Mouse (Mus musculus): ENCODE measurements around the gene Prss46.

Gene Prss46

DNA sequence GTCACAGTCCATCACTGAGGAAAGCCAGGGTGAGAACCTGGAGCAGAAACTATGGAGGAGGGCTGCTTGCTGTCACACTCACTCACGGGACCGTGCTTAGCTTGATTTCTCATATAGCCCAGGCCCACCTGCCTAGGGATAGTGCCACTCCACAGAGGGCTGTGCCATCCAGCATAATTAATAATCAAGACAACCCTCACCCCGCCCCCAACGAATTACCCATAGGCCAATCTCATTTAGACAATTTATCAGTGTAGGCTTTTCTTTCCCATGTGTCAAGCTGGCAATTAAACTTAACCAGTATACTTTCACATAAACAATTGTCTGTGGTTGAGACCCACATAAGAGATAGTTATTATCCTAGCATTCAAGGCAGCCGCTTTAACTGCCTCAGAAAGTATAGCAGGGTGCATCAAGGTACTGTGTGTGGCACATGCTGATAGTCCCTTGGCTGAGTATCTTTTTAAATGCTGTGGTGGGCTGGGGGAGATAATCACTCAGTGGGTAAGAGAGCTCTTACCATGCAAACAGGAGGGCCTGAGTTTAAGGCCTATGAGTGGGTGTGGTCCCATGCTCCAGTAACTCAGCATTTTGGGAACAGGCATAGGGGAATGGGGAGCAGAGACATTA, 14.8 kb downstream of the Prss46 start:
- no peak for DNase-seq (ENCODE audit: low spot score)

DNA sequence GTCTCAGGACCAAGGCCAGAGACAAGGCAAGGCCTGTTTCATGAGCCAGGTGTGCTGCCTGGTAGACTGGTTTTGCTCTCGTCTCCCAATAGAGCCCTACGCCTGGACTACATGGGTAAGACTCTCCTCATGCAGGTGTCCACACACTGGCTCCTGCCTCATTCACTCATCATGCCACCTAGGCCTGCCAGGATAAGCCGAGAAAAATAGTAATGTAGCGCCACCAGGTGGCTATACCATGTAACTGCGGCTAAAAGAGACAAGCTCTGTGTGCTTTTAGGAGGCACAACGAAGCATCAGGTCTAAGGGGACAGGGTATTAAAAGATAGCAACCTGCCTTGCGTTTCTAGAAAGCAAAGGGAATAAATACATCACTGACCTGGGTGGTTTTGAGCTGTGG, 26.7 kb downstream of the Prss46 start:
- peak; percentile 60 for DNase-seq (ENCODE audit: low spot score)

DNA sequence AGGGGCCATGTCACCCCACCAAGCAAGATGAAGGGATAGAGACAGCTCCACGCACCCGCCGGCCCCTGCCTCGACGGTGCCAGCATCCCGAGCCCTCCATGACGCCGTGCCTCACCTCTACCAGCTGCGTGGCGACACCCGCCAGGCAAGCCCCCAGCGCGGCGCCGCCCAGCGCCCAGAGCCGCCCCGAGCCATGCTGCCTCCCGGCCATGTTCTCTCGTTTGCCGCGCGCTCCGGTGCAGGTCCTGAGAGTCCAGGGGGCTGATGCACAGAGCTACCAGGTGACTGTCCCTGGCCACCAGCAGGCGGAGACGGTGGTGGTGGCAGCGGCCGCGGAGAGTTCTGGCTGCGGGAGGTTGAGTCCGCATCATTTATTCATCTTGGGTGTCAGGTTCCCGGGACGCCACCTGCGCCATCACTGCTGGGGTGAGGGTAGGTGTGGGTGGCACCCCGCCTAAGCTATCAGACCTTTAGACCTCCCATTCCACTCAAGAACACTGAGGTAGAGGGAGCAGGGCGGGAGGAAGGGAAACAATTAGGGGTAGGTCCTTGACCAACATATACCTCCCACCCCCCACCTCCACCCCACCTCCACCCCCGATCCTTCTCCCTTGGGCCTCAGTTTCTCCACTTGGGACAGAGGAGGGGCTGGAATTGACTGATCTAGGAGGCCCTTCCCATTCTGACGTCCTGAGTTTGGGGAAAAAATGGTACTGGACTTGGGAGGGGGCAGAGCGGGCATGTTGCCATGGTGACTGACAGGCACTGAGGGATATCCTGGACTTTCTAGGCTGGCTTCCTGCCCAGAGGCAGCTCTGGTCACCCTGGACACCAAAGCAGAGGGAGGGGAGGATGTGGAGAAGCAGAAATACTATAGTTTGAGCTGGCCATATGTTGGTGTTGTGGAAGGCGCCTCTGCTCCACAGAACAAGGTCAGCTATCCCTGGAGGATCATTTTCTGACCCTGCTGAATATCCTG, 29.7 kb downstream of the Prss46 start:
- DNase-seq (ENCODE audit: low spot score), result no peak

DNA sequence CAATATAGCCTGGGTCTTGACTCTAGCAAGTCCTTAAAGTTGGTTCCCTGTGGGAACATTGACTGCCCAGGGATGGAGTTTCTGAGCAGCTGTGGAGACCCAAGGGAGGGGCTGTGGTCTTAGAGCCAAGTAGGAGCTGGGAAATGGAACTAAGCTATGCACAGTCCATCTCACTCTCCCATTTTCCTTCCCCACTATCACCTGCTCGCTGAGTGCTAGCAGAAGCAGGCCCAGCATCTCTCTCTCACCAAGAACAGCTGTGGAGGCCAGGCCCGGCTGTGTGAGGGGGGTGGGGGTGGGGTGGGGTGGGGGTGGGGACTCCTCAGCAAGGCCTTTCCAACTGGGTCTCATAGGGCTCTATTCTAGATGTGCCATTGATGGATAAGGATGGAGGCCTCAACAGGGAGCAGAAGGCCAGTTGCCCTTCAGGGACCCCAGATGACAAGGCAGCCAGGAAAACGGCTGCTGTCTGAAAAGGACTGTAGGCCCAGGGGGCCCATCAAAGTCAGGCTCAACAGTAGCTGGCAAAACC, 30.4 kb downstream of the Prss46 start:
- no peak for DNase-seq (ENCODE audit: low spot score)

DNA sequence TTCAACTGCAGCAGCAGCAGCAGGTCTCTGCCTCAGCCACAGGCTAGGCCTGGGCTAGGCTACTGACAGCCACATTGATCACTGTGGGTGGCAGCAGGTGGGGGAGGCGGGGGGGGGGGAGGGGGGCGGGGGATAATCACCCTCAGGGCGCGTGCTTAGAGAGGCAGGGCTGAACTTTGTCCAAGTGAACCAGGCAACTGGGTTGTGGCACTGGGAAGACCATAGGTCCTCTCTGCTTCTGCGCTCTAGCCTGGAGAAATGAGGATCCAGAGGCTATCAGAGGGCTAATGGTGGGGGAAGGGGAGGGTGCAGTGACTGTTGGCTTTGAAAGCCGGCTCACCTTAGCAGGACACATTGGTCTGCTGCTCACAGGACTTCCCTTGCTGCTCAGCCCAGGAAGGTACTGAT, 31.0 kb downstream of the Prss46 start:
- no peak for DNase-seq (ENCODE audit: low spot score)

DNA sequence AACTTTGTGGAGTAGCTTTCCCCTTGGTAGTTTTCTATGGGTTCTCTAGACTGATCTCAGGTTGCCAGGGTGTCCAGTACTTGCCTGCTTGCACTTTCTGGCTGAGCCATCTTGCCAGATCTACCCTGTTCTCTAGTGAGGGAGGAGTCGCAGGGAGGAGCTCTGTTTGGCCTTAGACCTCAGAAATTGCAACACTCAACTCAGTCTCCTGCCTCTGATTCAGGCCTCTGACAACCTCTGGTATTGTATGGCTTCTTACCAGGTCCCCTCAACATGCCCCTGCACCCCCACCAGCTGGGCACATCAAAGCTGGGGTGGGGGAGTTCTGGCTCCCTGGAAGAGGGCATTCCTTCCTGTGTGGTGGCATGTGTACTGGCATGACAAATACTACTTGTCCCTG, 33.0 kb downstream of the Prss46 start:
- DNase-seq (ENCODE audit: low spot score), result no peak

DNA sequence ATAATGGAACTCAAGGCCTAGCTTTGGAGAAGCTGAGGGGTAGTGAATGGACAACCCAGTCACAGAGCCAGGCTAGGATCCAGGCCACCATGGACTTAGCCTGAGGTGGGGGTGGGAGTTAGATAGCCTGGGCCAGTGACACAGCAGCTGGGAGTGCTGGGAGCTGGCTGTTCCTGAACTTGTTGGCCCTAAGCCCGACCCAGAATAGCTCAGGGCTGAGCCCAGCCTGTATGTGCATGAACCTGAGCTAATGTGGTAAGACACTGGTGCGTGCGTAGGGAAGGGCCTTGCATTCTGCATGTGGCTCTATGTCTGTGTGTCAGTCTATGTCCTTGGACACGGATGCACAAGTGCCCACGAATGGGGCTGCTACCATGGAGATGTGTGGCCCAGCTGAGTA, 33.6 kb downstream of the Prss46 start:
- peak; percentile 82 for DNase-seq (ENCODE audit: low spot score)

DNA sequence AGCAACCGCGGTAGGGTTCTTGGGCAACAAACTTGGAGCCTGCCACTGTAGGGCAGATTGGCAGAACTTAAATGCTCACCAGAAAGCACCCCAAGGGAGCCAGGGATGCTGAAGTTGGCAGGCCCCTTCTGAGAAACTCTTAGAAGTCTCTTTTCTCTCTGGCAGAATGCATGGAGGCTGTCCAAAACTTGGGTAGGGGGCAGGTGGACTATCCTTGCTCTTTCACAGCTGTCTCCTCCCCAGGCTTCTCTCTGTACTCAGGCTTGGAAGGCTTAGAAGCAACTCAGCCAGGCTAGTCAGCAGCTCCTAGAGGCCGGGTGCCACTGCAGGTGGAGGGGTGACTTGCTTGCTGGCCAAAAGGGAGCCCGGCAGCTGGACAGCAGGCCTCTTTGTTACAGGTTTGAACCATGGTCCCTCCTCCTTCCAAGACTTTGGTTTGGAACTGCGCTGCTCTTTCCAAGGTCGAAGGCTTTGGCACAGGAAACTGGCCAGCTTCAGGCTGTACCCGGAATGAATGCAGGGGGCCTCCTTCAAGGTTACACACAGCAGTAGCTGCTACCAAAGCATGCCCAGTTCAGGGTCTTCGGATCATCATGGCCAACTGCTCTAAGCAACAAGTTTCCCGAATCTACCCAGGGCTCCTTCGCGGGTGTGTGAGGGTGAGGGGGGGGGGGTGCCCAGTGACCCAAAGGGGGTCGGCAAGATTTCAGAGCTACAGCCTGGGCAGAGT, 35.0 kb downstream of the Prss46 start, which contains the start of gene Als2cl:
Gene Als2cl, plus strand, starts transcription at position 680 of the 730 bp plus-strand sequence.
- DNase-seq (ENCODE audit: low spot score), result peak; percentile 76

DNA sequence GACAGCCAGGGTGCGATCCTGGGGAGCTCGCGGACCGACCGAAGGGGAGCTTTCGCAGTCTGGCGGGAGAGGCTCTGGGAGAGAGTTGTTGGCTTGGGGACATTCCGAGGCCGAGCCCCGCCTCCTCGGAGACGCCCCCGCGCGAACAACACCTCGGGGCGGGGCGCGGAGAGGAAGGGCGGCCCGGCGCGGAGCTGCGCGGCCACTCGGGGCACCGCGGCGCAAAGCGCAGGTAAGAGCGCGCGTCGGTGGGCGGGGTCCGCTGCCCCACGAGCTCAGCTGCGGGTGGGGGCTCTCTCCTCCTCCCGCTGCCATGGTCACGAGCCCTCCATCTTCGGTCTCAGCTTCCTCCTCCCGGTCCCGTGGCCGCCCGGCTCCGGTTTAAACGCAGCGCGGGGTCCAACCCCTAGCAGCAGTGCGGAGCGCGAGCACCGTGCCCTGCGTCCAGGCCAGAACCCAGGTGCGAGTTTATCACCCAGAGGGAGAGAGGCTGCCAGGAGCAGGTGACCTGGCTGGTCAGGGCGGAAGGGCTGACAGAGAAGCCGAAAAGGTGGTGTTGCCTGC, 35.8 kb downstream of the Prss46 start, which contains the start of gene Tmie:
Gene Tmie, minus strand, starts transcription at position 116 of the 564 bp plus-strand sequence.
- DNase-seq (ENCODE audit: low spot score), result peak; percentile 73

DNA sequence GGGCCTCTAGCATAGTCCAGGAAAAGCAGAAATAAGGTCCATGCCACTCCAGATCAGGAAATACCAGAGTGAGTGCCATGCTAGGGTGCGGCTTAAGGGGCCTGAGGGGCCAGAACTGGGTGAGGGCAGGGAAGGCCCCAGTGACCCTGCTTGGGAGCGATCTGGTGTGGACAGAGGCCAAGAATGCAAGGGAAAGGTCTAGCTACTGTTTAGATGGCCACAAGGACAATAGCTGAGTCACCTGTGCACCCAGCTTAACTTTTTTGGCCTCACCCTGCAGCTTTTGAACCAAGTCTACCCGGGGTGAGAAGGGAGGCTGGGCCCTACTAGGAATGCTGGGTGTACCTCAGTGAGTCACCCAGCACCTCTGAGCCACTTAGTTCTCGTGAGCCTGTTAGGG, 36.5 kb downstream of the Prss46 start:
- no peak for DNase-seq (ENCODE audit: low spot score)

DNA sequence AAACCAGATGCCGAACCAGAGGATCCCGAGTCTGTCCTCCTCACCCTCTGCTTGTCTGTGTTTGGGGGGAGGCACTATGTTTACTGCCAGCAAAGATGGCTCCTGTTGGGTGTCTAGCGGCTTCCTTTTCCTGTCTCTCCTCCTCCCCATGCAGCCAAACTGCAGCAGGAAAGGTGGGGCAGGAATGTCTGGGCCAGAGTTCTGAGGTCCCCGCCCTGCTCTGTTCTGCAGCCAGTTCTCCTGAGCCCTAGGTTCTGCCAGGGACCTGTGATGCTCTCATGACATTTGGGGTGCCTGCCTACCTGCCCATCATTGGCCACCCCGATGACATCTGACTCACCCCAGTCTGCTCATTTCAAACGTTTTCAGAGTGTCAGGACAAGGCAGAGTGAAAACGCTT, 37.6 kb downstream of the Prss46 start:
- DNase-seq (ENCODE audit: low spot score), result no peak

DNA sequence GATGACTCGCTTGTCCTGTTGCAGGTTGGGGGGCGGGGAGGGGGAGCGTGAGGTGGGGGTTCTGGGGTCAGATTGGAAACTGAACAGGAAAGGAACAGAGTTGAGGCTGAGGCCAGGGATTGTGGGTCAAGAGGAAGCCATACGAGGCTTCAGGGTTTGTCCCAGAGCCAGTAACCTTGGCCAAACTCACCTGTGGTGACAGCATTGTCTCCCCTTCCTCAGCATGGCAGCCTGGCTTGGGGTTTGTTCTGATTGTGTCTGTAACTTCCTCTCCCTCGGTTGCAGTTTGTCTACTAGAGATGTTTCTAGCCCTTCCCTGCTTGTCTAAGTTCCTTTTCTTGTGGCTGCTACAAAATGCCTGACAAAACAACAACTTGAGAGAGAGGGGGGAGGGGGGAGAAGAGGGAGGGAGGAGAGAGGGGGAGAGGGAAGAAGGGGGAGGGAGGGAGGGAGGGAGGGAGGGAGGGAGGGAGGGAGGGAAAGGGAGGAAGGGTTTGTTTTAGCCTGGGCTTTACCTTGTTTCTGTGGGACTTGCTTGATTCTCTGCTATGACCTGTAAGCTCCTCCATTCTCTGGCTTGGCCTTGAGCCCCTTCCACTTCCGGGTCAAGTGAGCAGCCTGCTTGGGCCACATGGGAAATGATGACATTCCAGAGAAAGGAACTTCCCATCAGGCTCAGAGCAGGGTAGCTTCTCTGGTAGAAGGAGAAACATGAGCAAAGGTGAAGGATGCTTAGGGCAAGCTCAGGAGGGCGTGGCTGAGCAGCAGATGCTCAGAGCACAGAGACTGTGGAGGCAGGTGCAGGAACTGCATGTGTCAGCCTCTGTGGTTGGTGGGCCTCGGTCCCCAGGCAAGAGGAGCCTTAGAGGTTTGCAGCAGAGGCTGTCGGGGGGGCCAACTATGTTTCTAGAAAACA, 43.3 kb downstream of the Prss46 start:
- no peak for DNase-seq (ENCODE audit: low spot score)

DNA sequence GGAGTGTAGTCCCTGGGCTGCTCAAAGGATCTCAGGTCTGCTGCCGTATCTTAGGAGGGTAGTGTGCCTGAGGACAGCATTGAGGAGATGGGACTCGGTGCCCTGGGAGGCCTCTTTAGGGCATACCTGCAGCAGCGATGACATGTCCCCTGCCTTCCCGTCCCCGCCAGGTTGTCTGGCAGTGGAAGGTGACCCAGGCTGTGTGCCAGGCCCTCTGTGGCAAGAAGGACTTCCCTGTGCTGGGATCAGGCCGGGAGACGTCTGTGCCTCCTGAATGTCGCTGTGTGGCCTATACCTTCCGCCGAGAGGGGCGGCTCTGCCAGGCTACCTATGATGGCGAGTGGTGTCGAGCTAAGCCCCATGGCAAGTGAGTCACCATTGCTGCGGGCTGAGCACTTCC, 44.6 kb downstream of the Prss46 start:
- DNase-seq (ENCODE audit: low spot score), result no peak

DNA sequence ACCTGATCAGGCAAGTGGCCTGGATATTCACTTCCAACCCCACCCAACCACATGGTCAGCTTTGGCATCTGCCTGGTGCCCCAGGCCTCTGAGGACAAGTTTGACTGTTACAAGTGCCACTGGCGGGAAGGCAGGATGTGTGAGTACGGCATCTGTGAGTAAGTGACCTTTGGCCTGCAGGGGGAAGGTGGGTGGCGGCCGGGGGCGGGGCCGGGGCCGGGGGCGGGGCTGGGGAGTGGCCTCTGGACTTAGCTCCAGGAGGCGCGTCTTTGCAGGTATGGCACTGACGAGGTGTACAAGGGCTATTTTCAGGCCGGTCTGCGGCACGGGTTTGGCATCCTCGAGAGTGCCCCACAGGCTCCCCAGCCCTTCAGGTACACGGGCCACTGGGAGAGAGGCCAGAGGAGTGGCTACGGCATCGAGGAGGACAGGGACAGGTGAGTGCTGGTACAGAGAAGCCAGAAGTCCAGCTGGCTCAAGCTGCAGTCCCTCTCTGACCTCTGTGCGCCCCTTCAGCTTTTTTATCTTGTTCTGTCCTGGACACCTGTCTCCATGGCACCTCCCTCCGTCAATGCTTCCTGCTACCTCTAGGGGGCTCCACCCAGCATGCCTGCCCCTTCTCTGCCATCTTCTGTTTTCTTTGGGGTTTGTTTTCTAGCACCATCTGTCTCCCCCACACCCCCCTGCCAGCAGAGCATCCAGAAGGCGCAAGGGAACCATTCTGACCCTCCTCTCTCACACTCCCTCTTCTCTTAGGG, 45.9 kb downstream of the Prss46 start:
- no peak for DNase-seq (ENCODE audit: low spot score)

DNA sequence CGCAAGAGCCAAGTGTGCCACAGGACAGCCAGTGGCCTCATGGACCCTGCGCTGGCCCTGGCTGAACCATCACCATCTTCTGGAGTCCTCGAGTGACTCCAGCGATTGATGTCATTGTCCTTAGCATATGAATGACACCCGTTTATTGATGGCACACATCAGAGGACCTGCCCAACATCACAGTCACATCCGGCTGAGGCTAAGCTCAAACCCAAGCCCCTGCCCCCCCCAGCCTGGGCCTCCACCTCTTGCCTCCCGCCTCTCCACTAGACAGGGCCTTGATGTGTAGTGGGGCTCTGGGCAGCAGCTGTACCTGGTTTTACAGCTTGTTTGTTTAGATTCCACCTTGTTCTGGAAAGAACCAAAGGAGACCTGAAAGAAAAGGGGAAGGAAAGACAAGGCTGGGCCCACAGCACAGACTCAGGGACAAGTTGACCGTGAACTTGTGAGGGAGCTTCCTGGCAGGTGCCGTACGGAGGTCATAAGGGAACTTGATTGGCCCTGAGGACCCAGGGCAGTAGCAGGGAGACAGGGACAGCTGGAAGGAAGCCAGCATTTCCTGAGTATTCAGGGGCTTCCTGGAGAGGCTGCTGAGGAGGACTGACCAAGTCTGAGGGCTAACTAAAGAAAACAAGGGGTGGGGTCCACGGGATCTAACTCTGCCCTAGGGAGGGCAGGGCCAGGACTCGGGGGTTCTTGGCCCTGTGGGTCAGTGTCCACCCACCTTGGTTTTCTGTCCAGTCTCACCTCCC, 46.9 kb downstream of the Prss46 start:
- no peak for DNase-seq (ENCODE audit: low spot score)

DNA sequence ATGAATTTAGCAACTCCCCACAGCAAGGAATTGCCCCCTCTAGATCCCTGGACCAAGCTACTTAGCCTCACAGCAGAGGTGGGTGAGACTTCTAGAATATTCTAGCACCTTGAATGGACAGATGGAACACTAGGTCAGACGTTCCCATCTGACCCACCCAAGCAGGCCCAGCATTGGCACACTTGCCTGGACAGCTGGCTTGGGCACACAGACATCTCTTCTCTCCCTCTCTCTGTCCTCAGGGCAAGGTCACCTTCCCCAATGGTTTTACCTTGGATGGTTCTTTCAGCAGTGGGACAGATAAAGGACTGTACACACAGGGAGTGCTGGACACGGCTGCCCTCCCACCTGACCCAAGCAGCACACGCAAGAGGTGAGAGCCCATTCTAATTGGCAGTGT, 48.2 kb downstream of the Prss46 start:
- DNase-seq (ENCODE audit: low spot score), result no peak

DNA sequence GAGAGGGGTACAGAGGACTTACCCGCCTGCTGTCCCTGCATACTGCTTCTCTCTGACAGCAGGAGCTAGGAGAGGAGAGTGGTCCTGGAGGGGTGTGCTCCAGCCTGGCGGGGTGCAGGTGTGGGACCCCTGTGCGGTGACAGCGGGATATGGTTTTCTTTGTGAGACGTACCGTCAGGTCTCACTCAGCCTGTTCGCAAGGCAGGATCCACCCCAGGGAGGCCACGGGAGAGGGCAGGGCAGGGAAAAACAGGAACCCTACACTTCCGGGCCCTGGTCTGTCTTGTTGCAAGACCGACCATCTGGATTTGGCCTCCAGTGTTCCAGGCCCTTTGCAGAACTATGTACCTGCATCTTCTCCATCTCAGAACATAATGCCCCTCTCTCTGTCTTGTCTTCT, 49.1 kb downstream of the Prss46 start:
- no peak for DNase-seq (ENCODE audit: low spot score)

DNA sequence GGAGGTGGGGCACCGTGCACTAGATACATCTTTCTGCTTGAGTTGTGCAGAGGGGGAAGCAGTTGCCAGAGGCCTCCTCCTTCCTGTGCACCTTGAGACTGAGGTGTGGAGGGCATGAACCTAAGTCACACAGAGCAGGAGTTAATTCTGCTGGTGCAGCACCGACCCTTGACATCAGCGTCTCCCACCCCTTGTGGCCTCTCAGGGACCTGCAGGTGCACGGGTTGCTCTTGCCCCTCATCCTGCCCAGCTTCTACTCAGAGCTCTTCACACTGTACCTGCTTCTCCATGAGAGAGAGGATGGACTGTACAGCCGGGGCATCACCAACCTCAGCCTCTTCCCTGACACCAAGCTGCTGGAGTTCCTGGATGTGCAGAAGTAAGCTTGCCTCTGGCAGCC, 51.2 kb downstream of the Prss46 start:
- DNase-seq (ENCODE audit: low spot score), result no peak

DNA sequence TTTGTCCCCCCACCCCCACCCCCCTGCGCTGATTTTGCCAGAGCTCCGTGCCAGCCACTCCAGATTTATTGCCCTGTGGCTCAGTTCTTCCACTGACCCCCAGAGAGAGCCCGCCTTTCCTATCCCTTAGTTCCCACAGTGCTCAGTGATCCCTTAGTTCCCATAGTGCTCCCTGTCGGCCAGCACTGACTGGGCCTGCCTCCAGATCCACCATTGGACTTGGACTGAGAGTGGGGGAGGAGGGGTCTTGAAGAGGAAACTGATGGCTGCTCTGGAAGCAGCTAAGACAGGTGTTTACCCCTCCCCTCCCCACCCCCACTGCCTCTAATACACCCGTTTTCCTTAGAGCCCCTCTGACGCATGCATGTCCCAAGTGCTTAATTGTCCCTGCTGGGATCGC, 51.7 kb downstream of the Prss46 start:
- DNase-seq (ENCODE audit: low spot score), result no peak

Measured in testis, postnatal 14 days (tissue).